In the genomic region with DNA sequence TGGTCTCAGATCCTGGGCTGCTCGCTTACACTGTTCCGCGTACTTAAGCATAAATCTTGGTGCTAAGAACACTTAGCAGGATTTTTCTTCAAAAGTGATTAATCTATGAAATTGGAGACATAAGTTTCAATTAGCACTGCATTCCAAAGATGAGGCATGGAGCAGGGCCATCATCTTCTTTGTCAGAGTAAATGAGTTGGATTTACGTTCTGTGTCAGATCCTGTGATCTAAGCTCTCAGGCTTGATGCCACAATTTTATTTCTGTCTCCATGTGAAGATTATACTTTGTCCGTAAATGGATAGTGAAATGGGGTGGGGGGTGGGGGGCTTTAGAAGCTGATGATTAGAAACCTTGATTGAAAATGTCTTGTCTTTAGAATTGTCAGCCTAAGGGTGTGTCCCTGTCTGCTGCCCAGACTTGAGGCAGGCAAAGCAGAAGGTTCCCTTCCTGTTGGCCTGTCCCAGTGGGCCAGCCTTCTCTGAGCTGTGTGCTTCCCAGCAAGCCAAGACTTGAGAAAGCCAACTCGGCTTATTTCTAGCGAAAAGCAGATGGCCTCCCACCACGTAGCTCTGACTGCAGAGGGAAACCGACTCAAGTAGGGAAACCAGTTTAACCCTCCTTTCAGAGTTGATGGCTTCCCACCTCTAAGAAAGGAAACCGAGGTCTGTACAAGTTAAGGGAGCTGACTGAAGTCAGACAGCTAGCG, we compare ENCODE assay signal across 15 mouse cellular contexts. TPM values are rescaled to one million over a fixed set of nuclear protein-coding genes. Genes with fewer than 3 reads are reported as not detected.
DNase-seq lines count a peak whose midpoint lies in the region; ATAC-seq and TF ChIP-seq lines count a peak whose summit lies in the region.
"Had no signal": no experiment of that assay in that cellular context is flagged by ENCODE, and none has a peak within 500 bp of the region (broad histone marks: within the 10 kb centered on the region; RNA-seq: fewer than 3 reads in every experiment).

No protein-coding gene starts in this region.

- peak; percentile 54; the same call in 1 of the 2 replicates for ATAC-seq in forebrain, embryonic 14.5 days
- ATAC-seq in forebrain, embryonic 12.5 days (ENCODE audit: low FRiP score), result no peak
- peak; percentile 21; the same call in 1 of the 2 replicates for ATAC-seq in stomach, embryonic 16.5 days (ENCODE audit: insufficient read depth, low FRiP score)
- ATAC-seq: lung, postnatal 0 days; midbrain, embryonic 13.5 days had no signal

- H3K4me1 ChIP-seq in forebrain, embryonic 14.5 days (ENCODE audit: control insufficient read depth, insufficient read depth, low read length), result no peaks in the 10 kb centered on the region; the same call in 1 of the 2 replicates
- no peaks in the 10 kb centered on the region for H3K4me1 ChIP-seq in forebrain, embryonic 12.5 days
- no peaks in the 10 kb centered on the region; the same call in 1 of the 2 replicates for H3K4me1 ChIP-seq in stomach, embryonic 16.5 days (ENCODE audit: control insufficient read depth, insufficient read depth, low read length)
- H3K4me1 ChIP-seq: midbrain, embryonic 13.5 days had no signal

- peak overlapping the region; percentile 40; the same call in 1 of the 2 replicates for H3K27ac ChIP-seq in forebrain, embryonic 14.5 days (ENCODE audit: low read depth, low read length)
- no peak overlapping the region for H3K27ac ChIP-seq in forebrain, embryonic 12.5 days
- no peak overlapping the region for H3K27ac ChIP-seq in left cerebral cortex, adult 2 months
- H3K27ac ChIP-seq in stomach, embryonic 16.5 days (ENCODE audit: low read length), result peak overlapping the region; percentile 74; the same call in 1 of the 2 replicates
- H3K27ac ChIP-seq: limb, embryonic 12.5 days; midbrain, embryonic 13.5 days had no signal

- no peak overlapping the region for H3K4me2 ChIP-seq in forebrain, embryonic 14.5 days (ENCODE audit: low read length)
- H3K4me2 ChIP-seq in forebrain, embryonic 12.5 days, result no peak overlapping the region
- H3K4me2 ChIP-seq in stomach, embryonic 16.5 days (ENCODE audit: low read depth, low read length), result no peak overlapping the region
- H3K4me2 ChIP-seq: heart, embryonic 11.5 days; limb, embryonic 12.5 days; midbrain, embryonic 13.5 days had no signal

- intact Hi-C loops in left cerebral cortex, postnatal 4 days (cut with DNase I), result no loop called here
- intact Hi-C loops in left cerebral cortex, adult 2 months (cut with DNase I), result no loop called here

- no peak for TF ChIP-seq CTCF in left cerebral cortex, adult 2 months (IDR thresholded peaks at IDR 0.05)

- no peaks in the 10 kb centered on the region for H3K36me3 ChIP-seq in forebrain, embryonic 14.5 days (ENCODE audit: control insufficient read depth, insufficient read depth, low read length)
- no peaks in the 10 kb centered on the region; the same call in 1 of the 2 replicates for H3K36me3 ChIP-seq in forebrain, embryonic 12.5 days (replicated peaks)
- H3K36me3 ChIP-seq in stomach, embryonic 16.5 days (ENCODE audit: control insufficient read depth, insufficient read depth, low read length), result no peaks in the 10 kb centered on the region; the same call in 1 of the 2 replicates

- H3K4me3 ChIP-seq in forebrain, embryonic 14.5 days (ENCODE audit: low read depth, low read length), result no peak overlapping the region
- H3K4me3 ChIP-seq in forebrain, embryonic 12.5 days (replicated peaks), result no peak overlapping the region
- H3K4me3 ChIP-seq in left cerebral cortex, adult 2 months, result no peak overlapping the region
- no peak overlapping the region for H3K4me3 ChIP-seq in stomach, embryonic 16.5 days (replicated peaks; ENCODE audit: low read length)
- H3K4me3 ChIP-seq: limb, embryonic 12.5 days; midbrain, embryonic 13.5 days had no signal

- no peaks in the 10 kb centered on the region for H3K27me3 ChIP-seq in forebrain, embryonic 14.5 days (replicated peaks; ENCODE audit: control insufficient read depth, insufficient read depth, low read length)
- no peaks in the 10 kb centered on the region for H3K27me3 ChIP-seq in forebrain, embryonic 12.5 days
- no peaks in the 10 kb centered on the region for H3K27me3 ChIP-seq in stomach, embryonic 16.5 days (ENCODE audit: control insufficient read depth, insufficient read depth, low read length)
- H3K27me3 ChIP-seq: limb, embryonic 12.5 days; midbrain, embryonic 13.5 days had no signal

- H3K9ac ChIP-seq in forebrain, embryonic 14.5 days (ENCODE audit: low read length), result no peak overlapping the region
- no peak overlapping the region for H3K9ac ChIP-seq in forebrain, embryonic 12.5 days
- H3K9ac ChIP-seq in stomach, embryonic 16.5 days (ENCODE audit: low read length), result no peak overlapping the region
- H3K9ac ChIP-seq: limb, embryonic 12.5 days; midbrain, embryonic 13.5 days had no signal

- peak; percentile 37 for DNase-seq in forebrain, embryonic 14.5 days (ENCODE audit: low spot score)
- peak; percentile 64 for DNase-seq in left cerebral cortex, postnatal 4 days
- DNase-seq in left cerebral cortex, adult 2 months (ENCODE audit: extremely low spot score in 1 of 2, low spot score in 2 of 2), result no peak
- DNase-seq in cerebellum, postnatal 25 days, result peak; percentile 84 to 85
- no peak for DNase-seq in spleen, postnatal 14 days (ENCODE audit: low spot score in 2 of 2)
- no peak for DNase-seq in ovary, adult 18-20 months (ENCODE audit: low spot score)
- DNase-seq: kidney, adult 2 months; thymus, postnatal 36 days had no signal

- no peaks in the 10 kb centered on the region for H3K9me3 ChIP-seq in forebrain, embryonic 14.5 days (replicated peaks; ENCODE audit: control insufficient read depth, low read length)
- H3K9me3 ChIP-seq in forebrain, embryonic 12.5 days, result no peaks in the 10 kb centered on the region
- H3K9me3 ChIP-seq in stomach, embryonic 16.5 days (replicated peaks; ENCODE audit: control insufficient read depth, low read length), result no peaks in the 10 kb centered on the region
- H3K9me3 ChIP-seq: G1E; limb, embryonic 12.5 days; midbrain, embryonic 13.5 days had no signal

- WGBS in forebrain, embryonic 14.5 days, result 81% methylated on average over 11 of the region's 11 CpGs
- 83% methylated on average over 11 of the region's 11 CpGs for WGBS in forebrain, embryonic 12.5 days
- WGBS in stomach, embryonic 16.5 days, result 69% methylated on average over 11 of the region's 11 CpGs

RNA-seq across cellular contexts. Expression of a gene that starts 13.6 kb away (rescaled TPM):
- 121 and 135 TPM in 2 replicates for polyA plus RNA-seq in forebrain, embryonic 14.5 days (2014; fragmentation: Nextera tagmentation; extraction: Ambion mirVana)
- polyA plus RNA-seq in forebrain, embryonic 12.5 days (2016; fragmentation: Nextera tagmentation; extraction: Ambion mirVana), result 96.9 and 99.6 TPM in 2 replicates
- 10 to 100 TPM; 93.0 to 96.0 TPM for total RNA-seq in left cerebral cortex, postnatal 4 days (2021)
- total RNA-seq in left cerebral cortex, adult 2 months (2021), result 10 to 100 TPM; 66.8 to 67.0 TPM
- polyA plus RNA-seq in stomach, embryonic 16.5 days (2015; fragmentation: Nextera tagmentation; extraction: Ambion mirVana), result 142 and 145 TPM in 2 replicates

RNA-seq across cellular contexts. Expression of a gene that starts 14.0 kb away (rescaled TPM):
- polyA plus RNA-seq in forebrain, embryonic 14.5 days (2014; fragmentation: Nextera tagmentation; extraction: Ambion mirVana), result 8.1 and 10.9 TPM in 2 replicates
- 7.4 and 7.7 TPM in 2 replicates for polyA plus RNA-seq in forebrain, embryonic 12.5 days (2016; fragmentation: Nextera tagmentation; extraction: Ambion mirVana)
- total RNA-seq in left cerebral cortex, postnatal 4 days (2021), result 10 to 100 TPM in 1 of 2 experiments, 1 to 10 TPM in 1; 9.7 to 10.7 TPM
- total RNA-seq in left cerebral cortex, adult 2 months (2021), result 1 to 10 TPM; 5.8 to 6.3 TPM
- 18.3 and 20.5 TPM in 2 replicates for polyA plus RNA-seq in stomach, embryonic 16.5 days (2015; fragmentation: Nextera tagmentation; extraction: Ambion mirVana)

Comparison
In these comparisons a context has a peak if more than half of its experiments do, and no peak if none do; other contexts are left out.
1. DNase-seq: peak in forebrain, embryonic 14.5 days (single experiment), left cerebral cortex, postnatal 4 days (single experiment) and cerebellum, postnatal 25 days (2 of 2); none in left cerebral cortex, adult 2 months (0 of 2), spleen, postnatal 14 days (0 of 2) and ovary, adult 18-20 months (single experiment).
2. H3K27ac ChIP-seq: peak in forebrain, embryonic 14.5 days (single experiment) and stomach, embryonic 16.5 days (single experiment); none in forebrain, embryonic 12.5 days (single experiment) and left cerebral cortex, adult 2 months (single experiment).